Mouse (Mus musculus) cerebellum, adult 9-11 months (tissue): ENCODE measurements around the gene Supt3.

Source experiments
- DNase-seq: peaks from one replicate; pipeline ENCODE4 v3.0.0; 2022

The Supt3 gene

GRCm38 (mm10) chr17:45063776-45064175 lies 286.8 kb downstream of the Supt3 start:
- no peak for DNase-seq

- DNase-seq: no peak
Observed at GRCm38 (mm10) chr17:45065465-45065864, 288.5 kb downstream of the Supt3 start.

GRCm38 (mm10) chr17:45067441-45067840 lies 290.5 kb downstream of the Supt3 start:
- no peak for DNase-seq

- DNase-seq: no peak
Observed at GRCm38 (mm10) chr17:45068321-45068720, 291.4 kb downstream of the Supt3 start.

- DNase-seq: no peak
Observed at GRCm38 (mm10) chr17:45072495-45073347, 295.8 kb downstream of the Supt3 start.

- DNase-seq: no peak
Observed at GRCm38 (mm10) chr17:45073348-45073634, 296.3 kb downstream of the Supt3 start.

GRCm38 (mm10) chr17:45073779-45074178 lies 296.8 kb downstream of the Supt3 start:
- no peak for DNase-seq

- no peak for DNase-seq
Observed at GRCm38 (mm10) chr17:45076951-45077350, 300.0 kb downstream of the Supt3 start.

- no peak for DNase-seq
Observed at GRCm38 (mm10) chr17:45077921-45078640, 301.1 kb downstream of the Supt3 start.

GRCm38 (mm10) chr17:45081521-45081920 lies 304.6 kb downstream of the Supt3 start:
- no peak for DNase-seq

- no peak for DNase-seq
Observed at GRCm38 (mm10) chr17:45081955-45082475, 305.1 kb downstream of the Supt3 start.

- DNase-seq: no peak
Observed at GRCm38 (mm10) chr17:45086361-45086760, 309.4 kb downstream of the Supt3 start.

- no peak for DNase-seq
Observed at GRCm38 (mm10) chr17:45087022-45087421, 310.1 kb downstream of the Supt3 start.

GRCm38 (mm10) chr17:45101064-45101463 lies 324.1 kb downstream of the Supt3 start:
- no peak for DNase-seq

- no peak for DNase-seq
Observed at GRCm38 (mm10) chr17:45115386-45115785, 338.4 kb downstream of the Supt3 start.

GRCm38 (mm10) chr17:45118565-45119471 lies 341.9 kb downstream of the Supt3 start:
- DNase-seq: no peak

GRCm38 (mm10) chr17:45119609-45120201 lies 342.8 kb downstream of the Supt3 start:
- DNase-seq: no peak

- no peak for DNase-seq
Observed at GRCm38 (mm10) chr17:45123856-45124255, 346.9 kb downstream of the Supt3 start.

GRCm38 (mm10) chr17:45128611-45129010 lies 351.7 kb downstream of the Supt3 start:
- DNase-seq: no peak

GRCm38 (mm10) chr17:45133501-45134400 lies 356.8 kb downstream of the Supt3 start:
- no peak for DNase-seq

GRCm38 (mm10) chr17:45136491-45136890 lies 359.5 kb downstream of the Supt3 start:
- no peak for DNase-seq

- DNase-seq: no peak
Observed at GRCm38 (mm10) chr17:45143043-45143442, 366.1 kb downstream of the Supt3 start.
